Mouse (Mus musculus): ENCODE results near the gene Vmn1r67.
A peak's percentile ranks its signal among the peaks of the same experiment; 100 is the strongest.

Gene Vmn1r67

DNA sequence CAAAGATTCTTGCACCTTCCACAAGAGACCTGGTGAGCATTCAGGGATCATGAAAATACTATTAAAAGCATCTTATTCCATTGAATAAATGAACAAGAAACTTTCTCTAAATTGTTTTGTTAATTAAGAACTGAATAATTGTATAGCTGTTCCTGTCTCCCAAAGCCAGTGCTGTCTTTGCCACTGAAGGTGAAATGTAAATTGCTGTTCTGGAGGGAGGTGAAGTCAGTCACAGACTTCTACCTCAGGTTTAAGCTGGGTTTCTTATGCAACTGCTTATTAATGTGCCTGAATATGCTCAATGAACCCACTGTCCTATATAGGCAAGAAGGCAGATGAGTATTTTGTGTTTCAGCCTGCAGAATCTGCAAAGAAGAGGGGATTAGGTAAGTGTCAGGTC lies at the start of gene Vmn1r67:
Gene Vmn1r67, plus strand, starts transcription at position 301 of the 400 bp plus-strand sequence.
- no peak for DNase-seq (ENCODE audit: low spot score)

DNA sequence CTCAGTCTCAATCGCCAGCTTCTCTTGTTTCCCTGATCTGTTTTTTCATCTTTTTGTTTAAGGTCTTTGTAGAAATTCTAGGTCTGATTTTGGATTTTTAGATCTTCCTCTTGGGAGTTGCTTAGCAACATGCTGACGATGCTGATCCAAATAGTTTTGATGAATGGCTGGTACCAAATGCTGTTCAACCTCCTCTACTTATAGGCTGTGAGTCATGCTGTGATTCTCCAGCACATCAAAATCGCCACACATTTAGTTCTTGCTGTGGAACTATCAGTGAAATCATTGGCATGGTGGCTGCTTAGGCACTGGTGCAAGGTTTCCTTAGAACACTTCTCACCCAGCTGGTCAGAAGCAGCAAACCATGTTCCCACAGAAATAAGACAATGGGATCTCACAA lies 15.0 kb downstream of the Vmn1r67 start:
- DNase-seq (ENCODE audit: low spot score) = no peak

DNA sequence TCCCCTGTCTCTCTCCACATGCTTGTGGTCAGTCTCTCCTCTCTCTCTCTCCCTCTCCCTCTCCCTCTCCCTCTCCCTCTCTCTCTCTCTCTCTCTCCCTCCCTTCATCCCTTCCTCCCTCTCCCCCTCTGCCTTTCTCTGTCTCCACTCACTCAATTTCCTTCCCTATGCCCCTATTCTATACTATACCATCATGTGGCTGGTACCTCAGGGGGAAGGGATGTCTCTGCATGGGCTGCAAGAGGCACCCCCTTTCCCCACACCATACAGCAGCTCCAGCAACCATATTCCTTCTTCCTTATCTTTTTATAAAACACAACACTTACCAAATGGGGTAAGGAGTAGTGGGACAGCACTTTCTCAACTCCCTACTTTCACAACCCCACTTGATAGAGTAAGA lies 36.7 kb downstream of the Vmn1r67 start:
- DNase-seq (ENCODE audit: low spot score) = no peak

DNA sequence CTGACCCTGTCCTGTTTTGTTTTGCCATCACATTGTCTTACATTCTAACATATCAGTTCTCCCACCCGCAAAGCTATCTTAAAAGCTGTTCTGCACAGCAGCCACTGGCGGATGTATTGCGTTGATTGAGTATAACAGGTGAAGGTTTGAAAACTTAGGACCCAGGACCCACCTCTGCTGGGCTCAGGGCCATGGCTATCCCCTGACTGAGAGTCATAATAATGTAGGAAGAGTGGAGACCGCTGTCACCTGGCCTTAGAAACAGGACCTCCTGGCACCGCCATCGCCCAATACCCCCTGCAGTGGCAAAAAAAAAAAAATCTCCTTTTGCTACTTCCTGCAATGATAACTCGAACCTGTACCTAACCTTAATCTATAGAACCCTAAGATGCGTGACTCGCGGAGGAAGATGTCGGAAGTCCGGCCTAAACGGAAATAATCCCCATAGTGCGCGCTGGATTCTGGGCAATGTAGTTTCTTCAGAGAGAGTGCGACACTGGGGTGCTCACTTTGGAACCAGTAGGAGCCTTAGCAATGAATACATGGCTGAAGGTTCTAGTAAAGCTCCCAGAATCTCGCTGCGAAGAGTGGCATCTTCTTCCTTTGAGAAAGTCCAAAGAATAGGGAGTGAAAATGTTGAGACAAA lies 37.6 kb downstream of the Vmn1r67 start:
- peak; percentile 26 for DNase-seq (ENCODE audit: low spot score)

DNA sequence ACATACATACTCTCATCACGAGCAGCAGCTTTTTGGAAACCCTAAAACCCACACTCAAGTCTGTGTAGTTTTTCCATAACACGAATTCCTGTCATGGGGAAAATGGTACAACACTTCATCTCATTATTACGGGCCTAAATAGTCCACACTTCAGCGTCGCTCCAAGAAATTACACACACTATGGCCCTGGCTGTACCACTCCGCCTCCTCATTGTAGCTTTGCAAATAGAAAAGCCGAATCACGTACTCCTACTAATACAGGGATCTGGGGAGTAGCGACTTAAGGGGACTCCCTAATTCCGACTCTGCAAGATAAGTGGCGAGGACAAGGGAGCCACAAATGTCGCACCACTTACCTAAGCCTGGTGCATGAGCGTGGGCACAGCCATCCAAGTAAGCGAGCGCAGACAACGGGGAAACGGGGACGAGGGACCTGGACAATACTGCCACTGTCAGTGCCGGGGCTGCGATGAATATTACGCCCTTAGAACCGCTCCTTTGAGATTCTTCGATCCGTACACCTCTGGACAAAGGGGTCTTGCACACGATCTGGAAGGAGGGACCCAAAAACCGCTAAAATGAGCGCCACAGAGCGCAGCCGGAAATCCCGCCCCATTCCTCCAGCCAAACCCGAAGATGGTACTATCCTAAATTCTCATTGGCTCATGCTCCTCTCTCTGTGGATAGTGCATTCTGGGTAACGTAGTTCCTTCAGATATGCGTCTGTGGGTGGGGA lies 51.8 kb downstream of the Vmn1r67 start, which contains the start of gene Zik1:
Gene Zik1, minus strand, starts transcription at position 609 of the 736 bp plus-strand sequence.
- peak; percentile 94 for DNase-seq (ENCODE audit: low spot score)

DNA sequence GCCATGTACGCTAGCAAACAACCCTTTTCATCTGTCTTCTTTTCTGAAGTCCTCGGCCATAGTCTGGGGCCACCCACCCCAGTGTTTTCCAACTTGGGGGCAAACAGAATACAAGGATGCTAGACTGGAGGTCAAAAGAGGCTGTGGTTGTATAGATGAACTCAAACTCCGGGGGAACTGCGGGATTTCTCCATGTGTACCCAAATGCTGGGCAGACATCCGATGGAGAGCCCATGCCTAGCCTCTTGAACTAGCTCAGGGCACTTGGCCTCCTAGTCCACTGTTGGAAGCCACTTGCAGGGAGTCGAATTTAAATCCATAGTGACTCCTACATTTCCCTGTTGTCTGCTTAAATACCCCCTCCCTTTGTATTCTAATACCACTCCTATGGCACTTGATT lies 52.4 kb downstream of the Vmn1r67 start:
- no peak for DNase-seq (ENCODE audit: low spot score)
